Mouse (Mus musculus) liver, embryonic 13.5 days (tissue): ENCODE measurements around the gene Tesk1. TPM values are rescaled to one million over a fixed set of nuclear protein-coding genes. Genes with fewer than 3 reads are reported as not detected.

Experiments
- ATAC-seq: fragments of 200-750 bp; cut with Nextera tagmentation; 2 replicates; pipeline ENCODE4 v1.8.0; 2017; ENCODE audit warnings: low read depth, mild to moderate bottlenecking, moderate number of reproducible peaks, moderate library complexity
- DNase-seq: peaks from one replicate; pipeline ENCODE4 v3.0.0; 2022
- H3K27ac ChIP-seq: fragments of 300-500 bp; sonication (generic); 2 replicates; pipeline ENCODE4 v1.5.1; 2015; ENCODE audit warnings: moderate library complexity, mild to moderate bottlenecking, inconsistent platforms
- H3K27me3 ChIP-seq: fragments of 300-500 bp; sonication (generic); 2 replicates; pipeline ENCODE4 v1.6.1; 2015; ENCODE audit warnings: mild to moderate bottlenecking, inconsistent platforms
- H3K36me3 ChIP-seq: fragments of 300-500 bp; sonication (generic); 2 replicates; pipeline ENCODE4 v1.6.1; 2015; ENCODE audit warnings: mild to moderate bottlenecking, inconsistent platforms
- H3K4me1 ChIP-seq: fragments of 300-500 bp; sonication (generic); replicated peaks from 2 replicates; pipeline ENCODE4 v1.6.1; 2015; ENCODE audit warnings: inconsistent platforms
- H3K4me2 ChIP-seq: fragments of 300-500 bp; sonication (generic); 2 replicates; pipeline ENCODE4 v1.6.1; 2015; ENCODE audit warnings: inconsistent platforms, mild to moderate bottlenecking, moderate library complexity
- H3K4me3 ChIP-seq: fragments of 300-500 bp; sonication (generic); replicated peaks from 2 replicates; pipeline ENCODE4 v1.5.1; 2015; ENCODE audit warnings: mild to moderate bottlenecking, inconsistent platforms
- H3K9ac ChIP-seq: fragments of 300-500 bp; sonication (generic); 2 replicates; pipeline ENCODE4 v1.6.1; 2015; ENCODE audit warnings: mild to moderate bottlenecking, inconsistent platforms
- H3K9me3 ChIP-seq: fragments of 300-500 bp; sonication (generic); replicated peaks from 2 replicates; pipeline ENCODE4 v1.6.1; 2016; ENCODE audit warnings: inconsistent platforms
- WGBS: fragments of 180-500 bp; shearing (Covaris S2); methylation state at CpG from one replicate; pipeline ENCODE4 v1.1.7; 2015; ENCODE audit not compliant: insufficient replicate concordance; 5-methylcytosine and 5-hydroxymethylcytosine counted together
- polyA plus RNA-seq: library from polyadenylated mRNA; unstranded; fragments of >200 nt; fragmentation: Nextera tagmentation; extraction: Ambion mirVana; gene quantifications from 2 replicates; pipeline ENCODE4 v1.2.1, GENCODE M21; 2015

Tesk1 gene
- polyA plus RNA-seq, 1 experiment from 2014 or later, result 0.95 TPM

DNA sequence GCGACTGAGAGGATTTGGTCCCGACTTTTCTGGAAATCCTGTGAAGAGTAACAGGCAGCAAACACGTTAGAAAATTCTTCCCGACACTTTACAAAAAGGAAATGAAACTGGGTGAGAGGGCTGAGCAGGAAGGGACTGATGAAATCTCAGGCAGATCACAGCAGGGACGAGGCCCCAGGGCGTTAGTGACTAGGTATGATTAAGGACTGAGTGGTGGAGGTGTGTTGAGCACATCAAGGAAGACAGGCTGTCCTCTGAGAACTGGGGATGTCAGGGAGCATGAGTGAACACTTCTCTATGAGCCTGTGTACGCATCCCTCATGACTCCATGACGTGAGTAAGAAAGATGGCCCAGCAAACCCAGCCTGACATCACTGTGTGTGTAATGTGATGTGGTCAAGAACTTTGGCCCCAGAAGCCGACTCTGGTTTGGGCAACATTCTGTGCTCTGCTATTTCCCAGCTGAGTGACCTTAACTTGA is 21.9 kb upstream of the Tesk1 start:
- no peak overlapping the region for H3K4me2 ChIP-seq
- H3K4me1 ChIP-seq, result peaks cover 24% of the 10 kb centered on the region
- 42% methylated on average over 9 of the region's 9 CpGs for WGBS
- H3K4me3 ChIP-seq, result no peak overlapping the region
- ATAC-seq (no peak), DNase-seq (no peak)
- no peak overlapping the region for H3K27ac ChIP-seq
- 0 out of 2 replicates have a peak, but pooled peaks cover 14% of the 10 kb centered on the region for H3K36me3 ChIP-seq
- peaks cover 28% of the 10 kb centered on the region for H3K27me3 ChIP-seq
- H3K9ac ChIP-seq, result no peak overlapping the region
- no peaks in the 10 kb centered on the region for H3K9me3 ChIP-seq

DNA sequence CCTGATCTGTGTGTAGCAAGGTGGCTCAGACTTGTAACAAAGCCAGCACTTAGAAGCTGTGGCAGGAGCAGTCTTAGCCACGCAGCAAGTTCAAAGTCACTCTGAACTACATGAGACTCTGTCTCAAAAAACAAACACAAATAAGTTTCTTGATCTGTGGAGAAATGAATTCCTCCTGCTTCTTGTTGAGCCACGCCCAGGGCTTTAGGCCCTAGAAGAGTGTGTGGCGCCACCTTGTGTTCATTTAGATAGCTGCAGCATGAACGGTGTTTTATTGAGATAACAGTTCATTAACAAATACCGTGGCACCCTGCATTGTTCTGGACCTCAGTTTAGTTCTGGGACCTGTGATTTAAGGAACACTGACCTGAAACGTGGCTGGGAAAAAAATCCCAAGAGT is 21.4 kb upstream of the Tesk1 start:
- peaks cover 27% of the 10 kb centered on the region for H3K4me1 ChIP-seq
- H3K9ac ChIP-seq, result no peak overlapping the region
- ATAC-seq (no peak), DNase-seq (peak; percentile 56)
- no peak overlapping the region for H3K4me2 ChIP-seq
- H3K27me3 ChIP-seq, result peaks cover 32% of the 10 kb centered on the region
- H3K36me3 ChIP-seq, result 0 out of 2 replicates have a peak, but pooled peaks cover 14% of the 10 kb centered on the region
- no peak overlapping the region for H3K27ac ChIP-seq
- H3K9me3 ChIP-seq, result no peaks in the 10 kb centered on the region
- WGBS, result 3% methylated on average over 6 of the region's 6 CpGs
- no peak overlapping the region for H3K4me3 ChIP-seq

DNA sequence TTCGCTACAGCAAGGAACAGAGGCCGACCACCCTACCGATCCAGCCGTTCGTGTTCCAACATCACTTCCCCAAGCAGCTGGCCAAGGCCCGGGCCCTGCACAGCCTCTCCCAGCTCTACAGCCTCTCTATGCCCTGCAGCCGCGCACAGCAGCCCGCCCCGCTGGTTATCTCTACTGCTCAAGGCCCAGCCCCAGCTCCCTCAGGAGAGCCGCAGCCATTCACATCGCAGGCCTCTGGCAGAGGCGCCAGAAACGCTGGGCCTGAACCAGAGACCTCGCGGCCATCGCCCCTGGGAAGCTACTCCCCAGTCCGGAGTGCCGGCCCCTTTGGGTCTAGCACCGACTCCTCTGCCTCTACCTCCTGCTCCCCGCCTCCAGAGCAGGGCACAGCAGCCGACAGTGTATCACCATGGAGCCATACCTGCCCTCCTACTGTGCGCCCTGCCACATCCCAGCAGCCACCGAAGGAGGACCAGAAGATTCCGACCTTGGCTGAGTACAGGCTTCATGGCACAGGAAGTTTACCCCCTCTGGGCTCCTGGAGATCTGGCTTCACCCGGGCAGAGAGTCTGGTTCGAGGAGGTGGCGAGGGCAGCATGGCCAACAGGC is 20.0 kb upstream of the Tesk1 start:
- Histone ChIP-seq H3K4me1 (peaks cover 31% of the 10 kb centered on the region), H3K36me3 (0 out of 2 replicates have a peak, but pooled peaks cover 7% of the 10 kb centered on the region), H3K9me3 (no peaks in the 10 kb centered on the region), H3K9ac (no peak overlapping the region), H3K27ac (no peak overlapping the region), H3K27me3 (peaks cover 47% of the 10 kb centered on the region), H3K4me2 (no peak overlapping the region), H3K4me3 (no peak overlapping the region)
- WGBS, result 55% methylated on average over 28 of the region's 28 CpGs
- peak; percentile 38 for DNase-seq
- ATAC-seq, result peak; percentile 60

DNA sequence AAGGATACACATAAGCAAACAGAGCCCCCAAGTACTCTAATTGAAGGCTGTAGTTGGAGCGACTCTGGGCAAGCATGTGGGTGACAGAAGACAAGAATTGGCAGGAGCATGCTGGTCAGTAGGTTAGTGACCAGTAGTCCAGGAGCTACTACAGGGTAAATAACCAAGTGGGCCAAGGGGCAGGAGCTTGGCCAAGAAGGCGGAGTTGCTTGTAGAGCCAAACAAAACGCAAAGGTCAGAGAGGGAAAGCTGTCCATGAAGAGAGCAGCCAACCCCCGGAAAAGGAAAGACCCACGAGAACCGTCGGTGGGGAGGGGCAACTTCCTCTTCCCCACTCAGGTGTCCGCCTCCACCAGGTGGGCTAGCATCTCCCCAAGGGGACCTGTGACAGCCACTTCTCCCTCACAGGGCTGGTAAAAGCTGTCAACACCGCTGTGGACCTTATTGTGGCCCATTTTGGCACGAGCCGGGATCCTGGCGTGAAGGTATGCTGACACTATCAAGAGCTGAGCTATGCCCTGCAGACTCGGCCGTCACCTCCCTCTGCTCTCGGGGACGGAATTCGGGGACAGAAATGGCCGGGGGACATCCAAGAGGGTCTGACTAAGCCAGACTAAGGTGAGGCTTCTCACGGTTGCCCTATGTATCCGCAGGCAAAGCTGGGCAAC is 18.3 kb upstream of the Tesk1 start:
- Histone ChIP-seq H3K4me2 (no peak overlapping the region), H3K27me3 (peaks cover 63% of the 10 kb centered on the region), H3K9me3 (no peaks in the 10 kb centered on the region), H3K4me1 (peaks cover 22% of the 10 kb centered on the region), H3K36me3 (0 out of 2 replicates have a peak, but pooled peaks cover 7% of the 10 kb centered on the region), H3K4me3 (no peak overlapping the region), H3K27ac (no peak overlapping the region), H3K9ac (no peak overlapping the region)
- DNase-seq (no peak), ATAC-seq (no peak)
- 69% methylated on average over 20 of the region's 20 CpGs for WGBS

DNA sequence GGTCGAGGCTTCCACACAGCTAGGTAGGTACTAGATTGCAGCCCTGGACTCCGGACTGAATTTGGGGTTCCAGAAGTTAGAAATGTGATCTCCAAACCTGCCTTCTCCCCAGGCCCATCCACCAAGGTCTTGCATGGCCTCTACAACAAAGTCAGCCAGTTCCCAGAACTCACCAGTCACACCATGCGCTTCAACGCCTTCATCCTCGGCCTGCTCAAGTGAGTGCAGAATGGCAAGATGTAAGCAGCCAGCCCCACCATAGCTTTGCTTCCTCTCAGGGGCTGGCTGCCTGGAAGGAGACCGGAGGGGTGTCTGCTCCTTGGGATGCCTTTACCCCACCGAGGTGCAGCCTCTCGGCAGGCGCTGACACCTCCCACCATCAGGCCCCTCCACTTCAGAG is 17.7 kb upstream of the Tesk1 start:
- Histone ChIP-seq H3K4me2 (no peak overlapping the region), H3K27me3 (peaks cover 70% of the 10 kb centered on the region), H3K4me3 (no peak overlapping the region), H3K9me3 (no peaks in the 10 kb centered on the region), H3K9ac (no peak overlapping the region), H3K27ac (no peak overlapping the region), H3K36me3 (0 out of 2 replicates have a peak, but pooled peaks cover 7% of the 10 kb centered on the region), H3K4me1 (peaks cover 23% of the 10 kb centered on the region)
- WGBS, result 69% methylated on average over 9 of the region's 9 CpGs
- DNase-seq, result no peak
- ATAC-seq, result no peak

DNA sequence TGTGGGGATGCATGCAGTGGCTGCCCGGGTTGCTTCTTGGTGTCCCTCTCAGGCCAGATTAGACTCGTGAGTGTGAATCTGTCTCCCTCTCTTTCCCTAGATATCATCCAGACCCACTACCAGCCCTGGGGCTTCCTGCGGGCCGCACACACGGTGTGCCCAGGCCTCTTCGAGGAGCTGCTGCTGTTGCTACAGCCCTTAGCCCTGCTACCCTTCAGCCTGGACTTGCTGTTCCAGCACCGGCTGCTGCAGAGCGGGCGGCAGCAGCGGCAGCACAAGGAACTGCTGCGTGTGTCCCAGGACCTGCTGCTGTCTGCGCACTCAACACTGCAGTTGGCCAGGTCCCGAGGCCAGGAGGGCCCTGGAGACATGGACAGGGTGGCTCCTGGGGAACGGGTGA is 16.5 kb upstream of the Tesk1 start:
- ATAC-seq, result no peak
- H3K9me3 ChIP-seq, result no peaks in the 10 kb centered on the region
- H3K36me3 ChIP-seq, result 0 out of 2 replicates have a peak, but pooled peaks cover 7% of the 10 kb centered on the region
- H3K27me3 ChIP-seq, result peaks cover 79% of the 10 kb centered on the region
- no peak for DNase-seq
- 18% methylated on average over 14 of the region's 14 CpGs for WGBS
- H3K9ac ChIP-seq, result no peak overlapping the region
- H3K4me2 ChIP-seq, result peak overlapping the region; percentile 50
- peaks cover 18% of the 10 kb centered on the region for H3K4me1 ChIP-seq
- H3K4me3 ChIP-seq, result peak overlapping the region; percentile 30
- H3K27ac ChIP-seq, result no peak overlapping the region

DNA sequence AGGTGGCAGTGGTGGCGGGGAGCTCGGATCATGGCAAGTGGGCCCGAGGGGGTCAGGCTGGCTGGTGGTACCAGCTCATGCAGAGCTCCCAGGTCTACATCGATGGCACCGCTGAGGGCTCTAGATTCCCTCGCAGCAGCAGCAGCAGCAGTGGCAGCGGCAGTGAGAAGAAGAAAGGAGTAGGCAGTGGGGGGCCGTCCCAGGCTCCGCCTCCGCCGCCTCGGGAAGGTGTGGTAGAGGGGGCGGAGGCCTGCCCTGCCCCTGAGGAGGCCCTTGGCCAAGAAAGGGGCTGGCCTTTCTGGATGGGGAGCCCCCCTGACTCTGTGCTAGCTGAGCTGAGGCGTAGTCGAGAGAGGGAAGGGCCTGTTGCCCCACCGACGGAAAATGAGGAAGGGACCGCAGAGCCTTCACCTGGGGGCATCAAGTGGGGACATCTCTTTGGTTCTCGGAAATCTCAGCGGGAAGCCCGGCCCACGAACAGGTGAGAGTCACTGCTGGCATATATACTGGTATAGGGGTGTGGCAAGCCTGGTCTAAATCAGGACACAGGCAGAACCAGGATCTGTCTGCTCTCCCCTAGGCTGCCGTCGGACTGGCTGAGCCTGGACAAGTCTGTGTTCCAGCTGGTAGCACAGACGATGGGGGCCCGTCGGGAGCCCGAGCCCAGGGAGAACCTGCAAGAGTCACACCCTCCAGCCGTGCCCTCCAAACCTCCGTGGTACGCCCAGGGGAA is 15.9 kb upstream of the Tesk1 start:
- Histone ChIP-seq H3K9ac (no peak overlapping the region), H3K4me1 (peaks cover 18% of the 10 kb centered on the region), H3K4me2 (peak overlapping the region; percentile 50), H3K27me3 (peaks cover 86% of the 10 kb centered on the region), H3K27ac (no peak overlapping the region), H3K36me3 (0 out of 2 replicates have a peak, but pooled peaks cover 7% of the 10 kb centered on the region), H3K4me3 (peak overlapping the region; percentile 30), H3K9me3 (no peaks in the 10 kb centered on the region)
- DNase-seq (no peak), ATAC-seq (no peak)
- 16% methylated on average over 30 of the region's 31 CpGs for WGBS

DNA sequence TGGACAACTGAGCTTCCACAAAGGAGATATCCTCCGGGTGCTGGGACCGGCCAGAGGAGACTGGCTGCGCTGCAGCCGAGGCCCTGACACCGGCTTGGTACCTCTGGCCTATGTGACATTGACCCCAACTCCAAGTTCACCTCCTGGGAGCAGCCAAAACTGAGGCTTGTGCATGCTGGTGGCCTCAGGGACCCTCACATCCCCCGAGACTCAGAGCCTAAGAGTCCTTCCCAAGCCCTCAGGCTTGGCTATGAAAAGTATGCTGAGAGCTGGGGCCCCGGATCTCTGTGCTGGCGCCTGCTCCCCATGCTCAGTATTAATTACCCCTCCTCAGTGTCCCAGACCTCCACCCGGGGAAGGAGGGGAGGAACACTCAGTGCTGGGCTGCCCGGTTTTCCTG is 15.3 kb upstream of the Tesk1 start:
- Histone ChIP-seq H3K4me1 (peaks cover 16% of the 10 kb centered on the region), H3K27me3 (peaks cover 88% of the 10 kb centered on the region), H3K4me3 (no peak overlapping the region), H3K27ac (no peak overlapping the region), H3K36me3 (0 out of 2 replicates have a peak, but pooled peaks cover 7% of the 10 kb centered on the region), H3K4me2 (no peak overlapping the region), H3K9ac (no peak overlapping the region), H3K9me3 (no peaks in the 10 kb centered on the region)
- WGBS, result 44% methylated on average over 10 of the region's 10 CpGs
- ATAC-seq, result no peak
- DNase-seq, result no peak

DNA sequence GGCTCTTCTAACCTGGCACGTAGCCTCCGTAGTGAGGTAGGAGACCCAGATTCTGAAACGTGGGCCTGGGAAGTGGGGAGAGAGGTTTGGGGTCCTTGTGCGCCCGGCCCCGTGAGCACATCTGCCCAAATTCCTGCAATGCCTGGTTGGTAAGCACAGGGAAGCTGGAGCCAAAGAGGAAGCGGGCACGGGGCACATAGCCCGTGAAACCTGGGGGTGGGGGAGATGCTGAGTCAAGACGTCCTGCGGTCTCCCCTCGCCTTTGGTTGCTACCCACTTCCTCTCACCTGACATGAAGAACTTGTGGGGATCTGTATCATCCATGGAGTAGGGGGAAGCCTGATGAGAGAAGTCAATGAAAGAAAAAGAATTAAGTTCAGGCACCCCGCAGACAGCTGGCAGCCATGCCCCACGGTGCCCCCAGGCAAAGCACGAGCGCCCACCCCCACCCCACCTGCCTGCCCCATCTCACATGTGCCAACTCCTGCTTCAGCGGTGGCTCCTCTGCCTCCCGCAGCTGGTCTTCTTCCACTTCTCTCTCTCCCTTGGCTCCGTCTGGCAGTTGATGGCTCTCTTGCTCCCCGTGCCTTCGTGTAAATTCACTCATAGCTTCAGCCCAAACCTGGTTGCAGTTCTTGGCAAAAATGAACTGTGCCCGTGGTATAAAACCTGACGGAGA is 14.1 kb upstream of the Tesk1 start:
- no peak overlapping the region for H3K4me3 ChIP-seq
- peaks cover 16% of the 10 kb centered on the region for H3K4me1 ChIP-seq
- WGBS, result 13% methylated on average over 23 of the region's 23 CpGs
- no peak overlapping the region for H3K4me2 ChIP-seq
- ATAC-seq, result no peak
- H3K9me3 ChIP-seq, result no peaks in the 10 kb centered on the region
- H3K27ac ChIP-seq, result no peak overlapping the region
- peaks cover 79% of the 10 kb centered on the region for H3K27me3 ChIP-seq
- no peak for DNase-seq
- H3K9ac ChIP-seq, result no peak overlapping the region
- H3K36me3 ChIP-seq, result 0 out of 2 replicates have a peak, but pooled peaks cover 4% of the 10 kb centered on the region

DNA sequence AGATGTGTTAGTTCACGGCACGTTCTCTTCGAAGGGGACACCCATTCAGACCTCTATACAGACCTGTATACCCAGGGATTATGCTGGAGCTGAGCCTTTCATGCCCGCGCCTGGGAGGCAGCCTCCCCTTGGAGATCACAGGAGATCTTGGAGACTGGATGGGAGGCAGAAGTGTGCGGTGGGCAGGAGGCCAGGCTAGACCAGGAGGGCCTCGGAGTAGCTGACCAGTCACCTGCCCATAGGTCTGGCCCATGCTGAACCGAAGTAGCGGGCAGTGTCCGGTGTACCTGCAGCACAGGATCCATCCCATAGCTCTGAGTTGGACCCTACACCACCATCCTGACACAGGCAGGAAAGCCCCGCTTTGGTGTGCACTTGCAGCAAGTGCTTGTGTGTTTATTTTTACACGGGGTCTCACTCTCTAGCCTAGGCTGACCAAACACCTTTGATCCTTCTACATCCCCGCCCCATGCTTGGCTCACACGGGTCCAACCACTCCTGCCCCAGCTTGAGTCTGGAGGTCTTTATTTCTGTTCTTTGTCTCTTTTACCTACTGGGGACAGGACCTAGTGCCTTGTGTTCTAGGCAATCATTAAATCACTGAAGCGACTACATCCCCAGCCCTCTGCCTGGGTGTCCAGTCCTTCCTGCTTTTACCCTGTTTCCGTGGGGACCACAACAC is 13.4 kb upstream of the Tesk1 start:
- DNase-seq (no peak), ATAC-seq (0 out of 2 replicates have a peak, but pooled peaks have one; percentile 17)
- no peaks in the 10 kb centered on the region for H3K36me3 ChIP-seq
- no peaks in the 10 kb centered on the region for H3K9me3 ChIP-seq
- H3K4me3 ChIP-seq, result no peak overlapping the region
- H3K27ac ChIP-seq, result no peak overlapping the region
- H3K4me1 ChIP-seq, result peaks cover 16% of the 10 kb centered on the region
- no peak overlapping the region for H3K9ac ChIP-seq
- H3K27me3 ChIP-seq, result peaks cover 74% of the 10 kb centered on the region
- H3K4me2 ChIP-seq, result no peak overlapping the region
- 24% methylated on average over 16 of the region's 16 CpGs for WGBS
